Mouse (Mus musculus): ENCODE results near the gene St5.

DNA sequence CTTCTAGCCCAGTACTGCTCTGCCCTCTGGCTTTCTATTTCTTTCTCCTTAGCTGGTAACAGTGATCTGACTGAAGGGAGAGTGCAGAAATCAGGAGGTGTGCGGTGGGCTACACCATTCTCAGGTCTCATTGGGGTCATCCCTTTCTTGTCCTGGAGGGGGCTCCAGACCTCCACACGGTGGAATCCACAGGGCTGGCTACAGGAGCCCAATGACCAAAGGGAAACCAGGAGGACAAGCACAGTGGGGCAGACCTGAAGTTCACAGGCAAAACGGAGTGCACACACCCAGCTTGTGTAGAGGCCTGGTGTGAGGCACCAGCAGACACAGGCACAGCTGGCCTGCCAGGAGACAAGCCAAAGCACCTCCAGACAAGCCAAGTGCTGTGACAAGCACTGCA is 175.0 kb downstream of the St5 start:
- peak; percentile 32; the same call in 1 of the 2 replicates for TF ChIP-seq CTCF (IDR thresholded peaks at IDR 0.05; ENCODE audit: control insufficient read depth, insufficient read depth, insufficient replicate concordance, low read depth, low read length)
- no peak for TF ChIP-seq POLR2A (IDR thresholded peaks at IDR 0.05; ENCODE audit: control insufficient read depth, low read depth, low read length)
